Mouse (Mus musculus): ENCODE measurements at regions not wholly inside any gene's neighbourhood (a gene's known extent, or its start where the extent isn't known, plus 50 kb on each side); places are given as distances from the start of the nearest gene placed in this dataset.

GRCm38 (mm10) chr6:14409772-14410171, 345.3 kb downstream of the Ppp1r3a start:
- ATAC-seq (replicated peaks; ENCODE audit: poor library complexity) = no peak

GRCm38 (mm10) chr6:14407754-14408153, 347.3 kb downstream of the Ppp1r3a start:
- no peak for ATAC-seq (replicated peaks; ENCODE audit: poor library complexity)

- no peak for ATAC-seq (replicated peaks; ENCODE audit: poor library complexity)
Measured at GRCm38 (mm10) chr6:14358280-14358679, 396.8 kb downstream of the Ppp1r3a start.

Data from megakaryocyte progenitor cell, adult 5-6 weeks (primary cell).